Mouse (Mus musculus): ENCODE measurements around the gene 1700074P13Rik. TPM values are rescaled to one million over a fixed set of nuclear protein-coding genes. Genes with fewer than 3 reads are reported as not detected.

Gene 1700074P13Rik
- polyA plus RNA-seq, 1 experiment from 2014 or later, result not detected

Other genes with a start within 250 kb of the 1700074P13Rik start
- gene Moxd2, start 53.1 kb downstream of the 1700074P13Rik start, polyA plus RNA-seq (2016; fragmentation: Nextera tagmentation; extraction: Ambion mirVana), result not detected in 2 replicates
- not detected in 2 replicates for gene Prss58, start 40.2 kb downstream of the 1700074P13Rik start, polyA plus RNA-seq (2016; fragmentation: Nextera tagmentation; extraction: Ambion mirVana)
- gene Gm4744, start 11.3 kb upstream of the 1700074P13Rik start, polyA plus RNA-seq (2016; fragmentation: Nextera tagmentation; extraction: Ambion mirVana), result not detected in 2 replicates
- 0.47 and 1.2 TPM in 2 replicates for gene 1810009J06Rik, start 24.2 kb upstream of the 1700074P13Rik start, polyA plus RNA-seq (2016; fragmentation: Nextera tagmentation; extraction: Ambion mirVana)
- gene Gm2663, start 58.9 kb upstream of the 1700074P13Rik start, polyA plus RNA-seq (2016; fragmentation: Nextera tagmentation; extraction: Ambion mirVana), result 0.33 TPM in 1 of 2 replicates, not detected in the other
- not detected in 2 replicates for gene 2210010C04Rik, start 95.0 kb upstream of the 1700074P13Rik start, polyA plus RNA-seq (2016; fragmentation: Nextera tagmentation; extraction: Ambion mirVana)

Measured in heart, embryonic 12.5 days (tissue).